Mouse (Mus musculus): ENCODE results near the gene Dscaml1.

DNA sequence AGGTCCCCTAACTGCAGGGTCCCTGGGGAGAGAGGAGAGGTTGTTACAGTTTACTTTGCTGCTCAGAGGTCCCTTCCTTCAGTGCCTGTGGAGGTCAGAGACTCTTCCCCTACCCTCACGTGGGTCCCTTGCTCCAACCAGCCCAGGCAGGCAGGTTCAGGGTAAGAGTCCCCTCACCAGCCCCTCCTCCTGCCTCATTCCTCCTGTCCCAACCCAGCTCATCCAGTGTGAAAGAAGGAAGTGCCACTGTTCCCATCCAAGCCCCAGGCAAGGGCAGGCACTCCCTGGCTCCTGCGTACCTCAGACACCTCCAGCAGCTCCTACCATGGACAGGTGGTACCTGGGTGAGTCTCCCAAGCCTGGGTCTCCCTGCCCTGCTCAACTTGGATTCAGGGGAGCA is 23.5 kb upstream of the Dscaml1 start:
- TF ChIP-seq CTCF (IDR thresholded peaks at IDR 0.05; ENCODE audit: low read depth) (no peak), EP300 (IDR thresholded peaks at IDR 0.05; ENCODE audit: low read depth) (no peak)
